Mouse (Mus musculus) cerebellum, adult 9-11 months (tissue): Measurements from ENCODE around the gene Gm11077.

ENCODE experiments used
- DNase-seq: peaks from one replicate; pipeline ENCODE4 v3.0.0; 2022

Gm11077 gene

GRCm38 (mm10) chr6:140747591-140747990, 18.5 kb downstream of the Gm11077 start:
- no peak for DNase-seq

GRCm38 (mm10) chr6:140750371-140751080, 21.4 kb downstream of the Gm11077 start:
- no peak for DNase-seq

GRCm38 (mm10) chr6:140766365-140766764, 37.3 kb downstream of the Gm11077 start:
- peak; percentile 30 for DNase-seq

- no peak for DNase-seq
Observed at GRCm38 (mm10) chr6:140767237-140767636, 38.2 kb downstream of the Gm11077 start.

GRCm38 (mm10) chr6:140768180-140768579, 39.1 kb downstream of the Gm11077 start:
- DNase-seq, result no peak

- no peak for DNase-seq
Observed at GRCm38 (mm10) chr6:140768859-140769640, 40.0 kb downstream of the Gm11077 start.

GRCm38 (mm10) chr6:140776274-140776673, 47.2 kb downstream of the Gm11077 start:
- DNase-seq, result no peak

- DNase-seq, result no peak
Observed at GRCm38 (mm10) chr6:140782524-140782923, 53.4 kb downstream of the Gm11077 start.

- no peak for DNase-seq
Observed at GRCm38 (mm10) chr6:140786058-140786457, 57.0 kb downstream of the Gm11077 start.

- DNase-seq, result peak; percentile 18
Observed at GRCm38 (mm10) chr6:140789850-140790249, 60.8 kb downstream of the Gm11077 start.

GRCm38 (mm10) chr6:140793676-140794262, 64.7 kb downstream of the Gm11077 start:
- DNase-seq, result no peak

- DNase-seq, result peak; percentile 11
Observed at GRCm38 (mm10) chr6:140798841-140799240, 69.8 kb downstream of the Gm11077 start.

GRCm38 (mm10) chr6:140799435-140800040, 70.5 kb downstream of the Gm11077 start:
- peak; percentile 76 for DNase-seq

- DNase-seq, result no peak
Observed at GRCm38 (mm10) chr6:140800587-140800986, 71.5 kb downstream of the Gm11077 start.
